Mouse (Mus musculus): Measurements from ENCODE around the gene Sec62.

Gene Sec62

GRCm38 (mm10) chr3:30792737-30793402 lies at the start of gene Sec62:
Gene Sec62, plus strand, starts transcription at chr3:30792875.
- peak; percentile 96 for DNase-seq (ENCODE audit: extremely low spot score, low spot score)

GRCm38 (mm10) chr3:30742891-30743290 lies 49.8 kb upstream of the Sec62 start:
- DNase-seq (ENCODE audit: extremely low spot score, low spot score): no peak

GRCm38 (mm10) chr3:30746006-30746405 lies 46.7 kb upstream of the Sec62 start, which contains the start of gene Samd7:
Gene Samd7, plus strand, starts transcription at chr3:30746293.
- DNase-seq (ENCODE audit: extremely low spot score, low spot score): no peak

- no peak for DNase-seq (ENCODE audit: extremely low spot score, low spot score)
These were observed 44.4 kb upstream of the Sec62 start for GRCm38 (mm10) chr3:30748316-30748715.

- no peak for DNase-seq (ENCODE audit: extremely low spot score, low spot score)
These were observed 38.0 kb upstream of the Sec62 start for GRCm38 (mm10) chr3:30754696-30755095.

GRCm38 (mm10) chr3:30764877-30765276 lies 27.8 kb upstream of the Sec62 start:
- no peak for DNase-seq (ENCODE audit: extremely low spot score, low spot score)

GRCm38 (mm10) chr3:30765311-30766027 lies 27.2 kb upstream of the Sec62 start:
- DNase-seq (ENCODE audit: extremely low spot score, low spot score): no peak

- no peak for DNase-seq (ENCODE audit: extremely low spot score, low spot score)
These were observed 26.5 kb upstream of the Sec62 start for GRCm38 (mm10) chr3:30766177-30766576.

GRCm38 (mm10) chr3:30767271-30767670 lies 25.4 kb upstream of the Sec62 start:
- DNase-seq (ENCODE audit: extremely low spot score, low spot score): no peak

GRCm38 (mm10) chr3:30769755-30770515 lies 22.7 kb upstream of the Sec62 start:
- DNase-seq (ENCODE audit: extremely low spot score, low spot score): no peak

- no peak for DNase-seq (ENCODE audit: extremely low spot score, low spot score)
These were observed 21.1 kb upstream of the Sec62 start for GRCm38 (mm10) chr3:30771560-30771959.

- no peak for DNase-seq (ENCODE audit: extremely low spot score, low spot score)
These were observed 20.0 kb upstream of the Sec62 start for GRCm38 (mm10) chr3:30772631-30773030.

GRCm38 (mm10) chr3:30774677-30775076 lies 18.0 kb upstream of the Sec62 start:
- no peak for DNase-seq (ENCODE audit: extremely low spot score, low spot score)

GRCm38 (mm10) chr3:30777984-30778383 lies 14.7 kb upstream of the Sec62 start:
- no peak for DNase-seq (ENCODE audit: extremely low spot score, low spot score)

GRCm38 (mm10) chr3:30788531-30788930 lies 4.1 kb upstream of the Sec62 start:
- no peak for DNase-seq (ENCODE audit: extremely low spot score, low spot score)

GRCm38 (mm10) chr3:30793403-30794221 lies 937 bp downstream of the Sec62 start:
- peak; percentile 67 for DNase-seq (ENCODE audit: extremely low spot score, low spot score)

GRCm38 (mm10) chr3:30802171-30802570 lies 9.5 kb downstream of the Sec62 start:
- DNase-seq (ENCODE audit: extremely low spot score, low spot score): no peak

GRCm38 (mm10) chr3:30812881-30813280 lies 20.2 kb downstream of the Sec62 start:
- DNase-seq (ENCODE audit: extremely low spot score, low spot score): no peak

- no peak for DNase-seq (ENCODE audit: extremely low spot score, low spot score)
These were observed 26.0 kb downstream of the Sec62 start for GRCm38 (mm10) chr3:30818630-30819125.

- no peak for DNase-seq (ENCODE audit: extremely low spot score, low spot score)
These were observed 29.5 kb downstream of the Sec62 start for GRCm38 (mm10) chr3:30822163-30822562.

GRCm38 (mm10) chr3:30826069-30826468 lies 33.4 kb downstream of the Sec62 start:
- no peak for DNase-seq (ENCODE audit: extremely low spot score, low spot score)
